Mouse (Mus musculus): Measurements from ENCODE around the gene Fam162a.
"Not testable (repeated sequence)": the region's sequence is repeated elsewhere in the genome, so short reads cannot be mapped to it uniquely, and the experiment has no call there.

Gene Fam162a

DNA sequence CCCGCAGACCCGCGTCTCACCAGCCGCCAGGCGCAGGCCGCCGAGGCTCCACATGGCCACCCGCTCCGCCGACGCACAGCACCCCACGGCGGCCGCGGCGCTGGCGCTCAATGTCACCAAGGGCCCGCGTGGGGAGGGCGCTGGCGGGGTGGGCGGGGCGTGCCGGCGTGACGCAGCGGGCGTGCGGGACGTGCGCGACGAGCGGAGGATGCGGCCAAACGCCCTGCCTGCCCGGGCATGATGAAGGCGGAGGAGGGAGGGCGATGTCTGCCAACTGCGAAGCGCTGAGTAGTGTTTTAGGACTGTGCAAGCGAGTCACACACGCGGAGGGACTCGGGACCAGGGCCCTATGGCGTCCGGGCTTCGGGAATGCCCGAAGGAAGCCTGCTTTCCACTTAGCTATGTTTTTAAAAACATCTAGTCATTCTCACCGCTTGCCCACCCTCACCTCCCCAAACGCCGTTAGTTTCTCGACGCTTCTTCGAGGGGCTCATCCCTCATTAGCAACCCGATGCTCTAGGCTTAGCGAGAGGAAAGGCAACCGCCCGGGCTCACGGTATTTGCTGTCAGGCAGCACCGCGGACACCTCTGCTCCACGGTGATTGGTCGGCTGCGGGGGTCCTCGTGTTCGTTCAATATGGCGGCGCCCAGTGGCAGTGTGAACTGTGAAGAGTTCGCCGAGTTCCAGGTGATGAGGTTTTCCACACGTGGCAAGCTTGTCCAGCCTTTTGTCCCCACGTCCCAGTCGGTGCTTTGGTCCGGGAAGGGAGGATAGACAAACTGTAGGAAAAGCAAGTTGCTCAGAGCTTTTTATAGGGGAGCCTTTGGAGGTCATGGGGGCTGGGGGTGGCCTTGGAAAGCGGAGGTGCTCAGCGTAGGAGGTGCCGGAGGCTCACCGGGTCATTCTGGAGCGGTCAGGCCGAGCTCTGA lies at the start of gene Fam162a, which contains the start of gene Ccdc58:
Fam162a (minus strand) TSS at position 145 of the 930 bp plus-strand sequence.
Ccdc58 (plus strand) TSS at position 236 of the 930 bp plus-strand sequence.
- DNase-seq, result peak; percentile 93

DNA sequence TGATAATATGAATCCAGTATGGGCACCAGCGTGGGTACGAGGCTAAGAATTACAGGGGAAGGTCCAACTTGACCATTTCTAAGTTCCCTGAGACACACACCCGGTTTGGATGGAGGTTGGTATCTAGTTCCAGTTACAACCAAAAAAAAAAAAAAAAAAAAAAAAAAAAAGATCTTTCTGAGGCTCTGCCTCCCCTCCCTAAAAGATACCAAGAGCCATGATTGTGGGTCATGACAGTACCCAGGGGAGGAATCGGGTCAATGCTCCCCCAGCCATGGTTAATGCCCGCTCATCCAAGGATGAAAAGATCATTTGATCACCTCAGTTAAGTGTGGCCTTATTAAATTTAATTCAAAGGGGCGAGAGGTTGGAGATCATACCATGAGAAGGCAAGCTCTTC lies 44.4 kb upstream of the Fam162a start:
- not testable (repeated sequence) for DNase-seq

DNA sequence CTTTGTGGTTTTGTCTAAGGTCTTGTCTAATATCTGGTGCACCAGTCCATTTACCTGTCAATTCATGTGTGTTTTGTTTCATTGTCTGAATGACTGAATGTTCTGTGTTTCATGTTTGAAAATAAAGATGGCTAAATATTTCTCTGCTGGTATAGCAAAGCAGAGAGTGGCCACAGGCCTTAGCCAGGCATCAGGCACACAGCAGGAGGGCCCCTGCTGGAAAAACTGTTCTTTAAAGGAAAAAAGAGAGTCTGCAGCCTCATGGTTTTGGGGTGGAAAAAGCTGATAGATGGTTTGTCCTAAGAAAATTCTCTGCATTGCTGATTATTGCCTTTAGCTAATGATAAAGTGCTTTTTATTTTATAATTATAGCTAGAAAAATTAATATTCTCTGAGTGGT lies 40.1 kb upstream of the Fam162a start:
- peak; percentile 34 for DNase-seq

DNA sequence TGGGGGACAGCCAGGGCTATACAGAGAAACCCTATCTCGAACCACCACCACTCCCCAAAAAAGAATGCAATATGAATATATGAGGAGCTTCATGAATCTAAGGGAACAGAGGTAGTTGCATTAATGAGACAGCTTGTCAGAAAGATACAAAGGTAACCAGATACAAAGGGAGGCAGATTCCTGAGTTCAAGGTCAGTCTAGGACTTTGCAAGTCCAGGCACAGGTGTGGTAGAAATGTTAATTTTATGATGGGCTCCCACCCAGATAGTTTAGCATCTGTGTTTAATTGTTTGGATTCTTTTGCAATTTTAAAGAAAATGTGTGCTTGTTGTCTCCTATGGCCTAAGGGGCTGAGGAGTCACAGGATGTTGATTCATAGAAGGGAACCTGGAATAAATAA lies 30.8 kb upstream of the Fam162a start:
- DNase-seq, result no peak

DNA sequence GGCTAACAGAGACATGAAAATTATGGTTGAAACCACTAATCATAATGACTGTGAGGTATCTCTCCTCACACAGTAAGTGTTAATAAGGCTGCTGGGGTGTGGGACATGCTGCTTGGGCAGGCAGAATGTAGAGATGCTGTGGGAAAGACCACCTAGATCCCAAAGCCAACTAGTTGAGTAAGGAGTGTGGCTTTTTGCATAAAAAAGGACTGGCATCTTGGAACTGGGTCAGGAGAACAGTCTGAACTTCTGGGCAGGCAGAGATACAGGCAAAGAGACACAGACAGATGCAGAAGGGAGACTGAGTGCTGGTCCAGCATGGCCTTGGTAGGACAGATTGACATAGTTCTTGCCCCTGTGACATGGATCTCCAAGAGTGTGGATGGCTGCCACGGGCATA lies 30.1 kb upstream of the Fam162a start:
- no peak for DNase-seq

DNA sequence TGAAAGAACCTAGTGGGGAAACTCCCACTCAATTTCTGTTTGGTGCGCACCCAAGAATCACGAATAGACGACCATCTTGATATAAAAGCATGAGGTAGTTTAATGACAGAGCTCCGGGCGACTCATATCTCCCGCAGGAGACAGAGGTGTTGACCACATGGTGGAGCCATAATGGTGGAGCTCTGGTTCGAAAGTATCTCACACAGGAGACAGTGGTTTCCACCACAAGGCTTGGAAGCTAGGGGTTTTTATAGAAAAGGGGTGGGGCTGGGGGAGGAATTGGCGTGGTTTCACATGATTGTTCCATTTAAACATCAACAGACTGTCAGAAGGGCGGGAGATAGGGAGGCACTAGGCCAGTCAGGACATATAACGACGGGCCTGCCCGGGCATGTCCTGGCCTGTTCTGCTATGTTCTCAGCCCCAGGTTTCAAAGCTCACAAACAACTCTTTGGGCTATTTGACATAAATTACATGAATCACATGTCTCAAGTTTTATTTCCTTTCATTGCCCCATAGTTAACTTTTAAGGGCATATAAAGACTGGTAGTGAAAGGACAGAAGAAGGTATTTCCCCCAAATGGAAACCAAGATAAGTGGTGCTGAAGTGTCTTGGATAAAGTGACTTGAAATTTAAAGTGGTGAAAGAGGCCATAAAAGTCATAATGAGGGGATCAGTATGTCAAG lies 26.6 kb upstream of the Fam162a start:
- not testable (repeated sequence) for DNase-seq

DNA sequence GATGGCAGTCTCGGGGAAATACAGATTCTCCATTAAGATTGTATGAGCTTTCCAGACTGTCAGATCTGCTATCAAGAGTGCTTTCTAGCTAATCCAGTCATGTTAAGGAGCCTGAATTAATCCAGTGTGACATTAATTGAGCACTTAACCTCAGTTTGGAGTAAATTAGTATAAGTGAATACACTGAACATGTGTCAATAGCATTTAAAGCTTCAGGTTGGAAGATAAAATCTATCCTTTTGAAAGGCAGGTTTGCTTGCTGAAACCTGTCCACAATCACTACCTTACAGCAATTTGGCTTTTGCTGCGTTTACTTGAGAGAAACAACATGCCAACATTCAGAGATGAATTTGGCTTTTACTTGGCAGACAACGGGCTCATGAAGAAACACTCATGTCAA lies 22.7 kb upstream of the Fam162a start:
- DNase-seq, result no peak

DNA sequence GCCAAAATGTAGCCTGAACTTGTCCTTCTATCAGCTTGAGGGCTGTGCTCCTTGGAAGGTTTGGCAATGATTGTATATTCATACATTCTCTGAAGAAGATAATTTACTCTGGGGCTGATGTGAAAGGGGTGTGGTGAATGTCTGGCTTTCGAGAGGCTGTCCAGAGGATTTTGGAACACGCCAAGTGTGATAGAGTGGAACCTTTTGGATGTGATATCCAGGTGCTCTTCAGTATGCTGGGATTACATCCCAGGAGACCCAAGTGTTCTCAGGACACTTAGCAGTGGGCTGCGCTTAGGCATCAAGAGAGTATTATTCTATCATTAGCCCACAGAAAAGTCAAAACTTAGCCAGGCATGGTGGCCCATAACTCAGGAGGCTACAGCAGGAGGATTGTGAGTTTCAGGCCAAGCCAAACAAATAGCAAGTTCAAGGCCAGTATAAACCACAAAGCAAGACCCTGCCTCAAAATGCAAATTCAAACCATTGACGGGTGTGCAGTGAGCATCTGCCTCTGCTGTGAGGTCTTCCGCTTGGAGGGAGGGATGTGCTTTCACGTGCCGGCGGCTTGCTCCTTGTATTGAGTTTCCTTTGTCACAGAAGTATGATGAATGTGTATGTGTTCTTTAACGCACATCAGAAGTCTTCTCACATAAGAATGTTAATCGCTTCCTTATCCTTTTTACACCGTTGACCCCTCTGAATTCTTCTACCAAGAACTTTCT lies 19.6 kb upstream of the Fam162a start:
- DNase-seq, result no peak

DNA sequence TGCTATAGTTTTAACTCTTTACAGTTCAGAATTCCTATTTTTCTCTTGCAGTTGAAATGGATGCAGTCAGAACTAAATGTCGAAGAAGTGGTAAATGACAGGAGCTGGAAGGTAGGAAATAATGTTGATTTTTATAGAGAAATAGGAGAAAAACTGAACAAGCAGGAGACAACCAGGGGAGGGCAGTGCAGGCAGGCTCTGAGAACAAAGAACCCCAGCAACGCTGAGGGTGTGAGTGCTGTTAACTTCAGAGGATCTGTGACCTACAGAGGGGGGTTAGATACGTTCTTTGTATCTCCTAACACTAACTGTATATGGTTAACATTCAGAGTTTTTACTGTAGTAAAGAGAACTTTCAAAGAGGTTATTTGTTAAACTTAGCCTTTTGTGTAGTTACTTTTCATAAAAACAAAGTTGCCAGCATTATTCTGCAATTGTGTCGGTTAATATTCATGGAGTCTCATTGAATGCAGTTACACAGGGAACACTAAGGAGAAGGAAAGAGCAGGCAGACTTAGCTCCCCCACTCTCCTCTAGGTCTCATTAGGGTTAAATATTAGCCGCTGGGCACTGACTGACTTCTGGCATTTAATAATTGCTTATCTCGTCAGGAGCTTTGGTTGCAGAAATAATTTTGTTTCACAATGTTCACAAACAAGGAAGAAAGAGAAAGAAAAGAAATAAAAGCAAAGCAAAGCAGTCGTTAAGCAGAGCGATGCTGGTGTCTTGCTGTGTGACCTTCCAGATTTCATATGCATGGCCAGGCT lies 18.6 kb upstream of the Fam162a start:
- no peak for DNase-seq

DNA sequence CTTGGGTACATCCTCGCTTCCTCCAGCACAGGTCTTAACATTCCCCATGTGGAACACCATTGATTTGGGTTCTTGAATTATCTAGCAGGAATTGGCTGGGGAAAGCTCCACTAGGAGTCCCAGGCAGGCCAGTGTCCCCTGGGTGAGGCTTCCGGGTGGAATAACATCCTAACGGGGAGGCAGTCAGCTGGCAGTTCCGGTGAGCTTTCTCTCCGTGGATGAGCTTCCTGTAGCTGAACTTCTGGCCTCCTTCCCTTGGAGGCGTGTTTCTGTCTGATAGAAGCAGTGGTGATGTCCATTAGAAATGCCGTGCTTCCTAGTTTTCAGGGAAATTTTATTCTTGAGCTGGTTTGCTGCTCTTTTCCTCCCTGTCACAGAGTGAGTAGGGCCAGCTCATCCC lies 17.7 kb upstream of the Fam162a start:
- DNase-seq, result no peak

DNA sequence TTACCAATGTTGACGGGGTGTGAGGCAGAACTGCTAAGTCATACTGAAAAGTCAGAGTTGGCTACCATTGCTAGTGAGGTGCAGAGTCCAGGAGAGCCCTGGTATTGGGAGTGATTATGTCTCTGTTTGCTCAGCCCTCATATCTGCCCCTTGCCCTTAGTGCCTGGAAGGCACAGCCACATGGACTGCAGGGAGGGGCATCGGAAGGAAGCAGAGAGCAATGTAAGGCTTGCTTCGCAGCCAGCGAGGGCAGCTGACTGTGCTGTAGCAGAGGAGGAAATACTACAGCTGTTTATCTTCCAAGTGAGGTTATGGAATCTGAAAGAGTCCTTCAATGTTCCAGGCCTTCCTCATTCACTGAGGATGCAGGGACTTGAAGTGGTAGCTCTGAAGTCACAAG lies 16.5 kb upstream of the Fam162a start:
- no peak for DNase-seq

DNA sequence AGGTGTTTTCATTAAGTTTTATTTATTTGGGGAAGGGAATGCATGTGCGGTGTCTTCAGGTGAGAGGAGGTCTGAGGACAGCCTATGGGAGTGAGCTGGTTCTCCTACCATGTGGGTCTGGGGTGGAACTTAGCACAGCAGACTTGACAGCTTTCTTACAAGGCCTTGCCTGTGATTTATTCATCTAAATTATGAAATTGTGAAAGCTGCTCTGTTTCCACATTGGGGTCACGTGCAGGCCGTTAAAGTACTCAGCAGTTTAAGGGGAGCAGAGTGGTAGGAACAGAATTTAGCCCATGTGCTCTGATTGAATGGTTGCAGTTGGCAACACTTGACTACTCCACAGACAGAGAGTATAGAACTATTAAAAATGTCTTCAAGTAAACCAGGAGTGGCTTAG lies 8.5 kb upstream of the Fam162a start:
- DNase-seq, result no peak

DNA sequence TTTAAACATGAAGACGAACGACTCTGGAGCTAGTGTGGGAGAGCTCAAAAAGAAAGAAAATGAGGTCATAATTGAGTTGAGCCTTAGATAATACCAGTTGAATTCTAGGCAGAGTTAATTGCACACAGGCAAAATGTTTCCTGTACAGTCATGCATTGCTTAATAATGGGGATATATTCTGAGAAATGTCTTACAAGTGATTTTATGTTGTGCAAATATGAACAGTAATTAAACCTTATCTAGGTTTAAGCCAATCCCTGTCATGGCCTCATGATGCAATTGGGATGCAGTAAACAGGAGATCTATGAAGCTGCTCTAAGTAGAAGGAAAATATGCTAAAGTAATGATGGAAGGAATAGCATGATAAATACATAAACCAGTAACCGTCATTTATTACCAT lies 3.4 kb upstream of the Fam162a start:
- no peak for DNase-seq

DNA sequence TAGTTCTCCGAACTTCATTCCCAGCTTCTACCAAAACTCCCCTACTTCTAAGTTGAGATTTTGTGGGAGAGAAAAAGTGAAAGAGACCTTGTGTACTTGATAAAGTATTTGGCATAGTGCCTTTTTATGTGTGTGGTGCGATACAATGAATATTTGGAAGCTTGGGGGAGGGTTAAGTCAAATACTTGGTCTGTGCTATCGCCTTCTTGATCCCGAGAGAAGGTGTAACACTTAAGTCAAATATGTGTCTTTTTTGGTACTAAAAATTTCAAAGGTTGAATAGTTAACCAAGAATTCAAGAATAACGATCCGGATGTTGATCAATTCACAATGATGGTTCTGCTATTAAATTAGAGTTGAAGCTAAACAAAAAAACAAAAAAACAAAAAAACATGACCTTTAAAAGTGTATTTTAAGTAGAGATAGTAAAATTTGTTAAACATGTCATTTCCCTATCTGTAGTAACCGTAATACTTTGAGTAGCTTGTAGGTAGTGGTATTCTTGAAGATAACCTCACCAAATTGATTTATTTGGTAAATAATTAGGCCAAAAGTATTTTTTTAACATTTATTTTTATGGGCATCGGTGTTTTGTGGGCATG lies 1.1 kb upstream of the Fam162a start:
- DNase-seq, result no peak

DNA sequence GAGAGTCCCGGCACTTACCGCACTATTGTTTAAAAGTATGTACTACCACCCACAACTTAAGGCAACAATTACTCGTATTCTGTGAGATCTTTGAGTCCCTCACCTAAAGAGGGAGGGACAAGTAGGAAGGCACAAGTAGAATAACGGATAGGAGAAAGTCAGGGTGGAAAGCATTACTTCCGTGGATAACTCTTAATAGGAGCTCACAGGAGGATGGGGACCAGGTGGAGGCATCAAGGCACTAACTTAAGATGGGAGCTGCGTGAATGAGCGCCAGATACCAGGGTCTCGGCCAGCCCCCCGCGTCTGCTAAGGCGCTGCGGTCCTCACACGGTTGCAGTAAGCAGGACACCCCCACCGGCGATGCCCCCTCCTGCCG lies 334 bp downstream of the Fam162a start:
- DNase-seq, result no peak

DNA sequence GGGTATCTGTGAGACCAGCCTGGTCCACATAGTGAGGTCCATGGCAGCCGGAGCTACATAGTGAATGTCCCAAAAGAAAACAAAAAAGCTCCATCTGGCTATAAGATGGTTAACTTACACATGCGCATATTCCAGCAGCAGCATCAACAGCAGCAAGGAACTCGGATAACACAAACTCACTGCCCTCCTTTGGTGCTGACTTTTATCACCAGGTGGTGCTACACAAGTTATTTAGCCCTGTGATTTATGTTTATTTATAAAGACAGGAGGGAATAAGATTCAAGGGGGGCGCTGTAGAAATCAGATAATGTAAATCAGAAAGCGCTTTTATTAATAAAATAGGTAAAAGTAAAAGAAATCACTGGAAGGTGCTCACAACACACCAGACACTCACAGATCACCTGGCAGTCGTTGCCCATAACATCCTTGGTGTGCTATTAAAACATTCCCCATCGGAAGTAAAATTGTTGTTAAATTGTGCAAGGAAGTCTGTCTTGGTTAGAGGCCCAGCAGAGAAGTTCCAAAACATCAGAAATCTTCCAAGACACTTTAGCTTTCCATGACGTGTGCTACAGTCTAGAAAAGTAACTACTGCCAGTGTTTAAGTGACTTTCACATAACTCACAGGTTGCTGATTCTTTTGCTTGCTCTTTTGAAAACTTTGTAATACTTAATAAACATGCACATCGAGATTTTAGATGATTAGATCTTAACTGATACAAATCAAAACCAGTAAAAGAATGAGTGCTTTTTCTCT lies 1.4 kb downstream of the Fam162a start:
- DNase-seq, result no peak

DNA sequence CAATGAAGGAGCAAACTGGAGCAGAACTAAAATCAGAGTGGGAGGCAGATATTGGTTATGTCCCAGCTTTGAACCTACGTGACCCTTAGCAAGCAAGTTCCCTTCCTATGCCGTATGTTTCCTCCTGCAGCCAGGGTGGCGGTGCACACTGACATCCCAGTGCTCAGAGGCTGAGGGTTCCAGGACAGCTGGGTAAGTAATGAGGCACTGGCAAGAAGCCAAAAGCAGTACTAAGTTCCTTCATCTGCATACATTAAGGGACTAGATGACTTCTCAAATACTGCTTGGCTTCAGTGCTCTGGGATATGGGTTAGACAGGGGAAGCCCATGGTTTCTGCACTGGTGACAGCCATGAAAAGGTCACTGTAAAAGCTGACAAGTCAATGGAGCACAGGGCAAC lies 3.0 kb downstream of the Fam162a start:
- DNase-seq, result no peak

DNA sequence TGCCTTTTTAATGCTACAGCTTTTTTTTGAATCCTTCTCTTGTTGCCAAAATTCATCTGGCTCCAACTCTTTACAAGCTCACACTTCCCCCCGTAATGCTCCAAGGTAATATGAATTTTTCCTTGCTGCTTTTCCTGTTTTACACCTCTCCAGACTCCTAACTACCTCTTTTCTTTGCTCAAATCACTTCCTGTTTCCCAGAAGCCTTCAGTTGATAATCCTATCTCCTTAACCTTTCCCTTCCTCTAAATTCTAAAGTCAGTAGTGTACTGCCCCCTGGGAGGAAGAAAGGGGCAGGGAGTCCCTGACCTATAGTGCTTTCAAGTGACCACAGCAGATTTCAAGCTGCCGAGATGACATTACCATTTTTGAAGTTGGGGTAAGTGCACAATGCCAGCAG lies 3.7 kb downstream of the Fam162a start:
- DNase-seq, result no peak

DNA sequence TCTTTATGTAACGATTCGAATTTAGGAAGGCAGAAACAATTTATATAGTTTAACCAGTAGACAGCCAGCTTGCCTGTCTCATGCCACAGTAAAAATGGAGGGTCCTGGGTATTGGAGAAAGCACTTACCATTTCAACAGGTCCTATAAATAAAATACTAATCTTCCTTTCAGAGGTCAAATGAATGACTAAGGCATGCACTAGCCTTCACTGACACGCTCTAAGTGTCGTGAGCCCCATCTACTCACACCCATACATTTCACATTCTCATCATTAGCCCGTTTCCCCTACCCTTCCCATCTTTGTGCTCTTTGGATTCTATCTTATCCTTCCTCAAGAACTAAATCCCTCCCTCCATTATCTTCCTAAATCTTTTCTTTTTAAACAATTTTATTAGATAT lies 6.5 kb downstream of the Fam162a start:
- DNase-seq, result no peak

DNA sequence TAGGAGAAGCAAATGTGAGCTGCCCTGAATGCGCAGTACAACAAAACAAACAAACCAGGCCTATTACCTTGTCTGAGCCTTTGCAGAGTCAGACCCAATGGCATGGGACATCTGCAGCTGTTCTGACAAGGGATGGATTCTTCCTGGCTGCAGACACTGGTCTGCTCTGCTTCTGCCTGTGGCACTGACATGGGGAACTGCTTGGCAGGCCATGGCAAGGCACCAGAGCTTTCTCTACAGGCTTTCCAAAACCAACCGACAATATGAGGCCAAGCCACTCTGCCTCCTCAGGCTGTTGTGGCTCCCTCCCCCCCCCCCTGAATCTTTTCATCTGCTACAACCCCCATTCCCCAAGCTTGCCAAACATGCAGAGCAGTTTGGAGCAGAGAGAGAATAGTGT lies 8.1 kb downstream of the Fam162a start:
- DNase-seq, result no peak

DNA sequence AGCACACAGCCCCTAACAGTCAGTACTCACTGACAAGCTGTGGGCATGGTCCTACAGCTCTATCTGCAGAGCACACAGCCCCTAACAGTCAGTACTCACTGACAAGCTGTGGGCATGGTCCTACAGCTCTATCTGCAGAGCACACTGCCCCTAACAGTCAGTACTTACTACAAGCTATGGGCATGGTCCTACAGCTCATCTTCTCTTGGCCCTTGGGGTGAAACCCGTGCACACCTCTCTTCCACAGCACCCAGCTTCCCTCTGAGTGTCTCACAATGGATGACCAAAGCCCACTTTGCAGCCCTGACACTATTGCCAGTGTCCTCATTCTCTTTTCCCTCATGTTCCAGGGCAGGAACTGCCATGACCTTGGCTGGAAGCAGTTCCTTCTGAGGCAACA lies 8.9 kb downstream of the Fam162a start:
- DNase-seq, result not testable (repeated sequence)

Measured in cerebellum, adult 11-12 months (tissue).